Mouse (Mus musculus) megakaryocyte, embryonic 14.5 days (primary cell): Measurements from ENCODE around the gene Ryr1. TPM values are rescaled to one million over a fixed set of nuclear protein-coding genes. Genes with fewer than 3 reads are reported as not detected.

ENCODE experiments used
- H3K27me3 ChIP-seq: replicated peaks from 2 replicates; pipeline ENCODE3; 2012; ENCODE audit warnings: inconsistent platforms
- H3K36me3 ChIP-seq: replicated peaks from 2 replicates; pipeline ENCODE3; 2012; ENCODE audit warnings: low read length, inconsistent platforms, mixed read lengths
- H3K4me1 ChIP-seq: 2 replicates; pipeline ENCODE4 v1.6.1; 2012; ENCODE audit warnings: inconsistent platforms
- H3K4me3 ChIP-seq: replicated peaks from 2 replicates; pipeline ENCODE3; 2012; ENCODE audit warnings: moderate library complexity, mild to moderate bottlenecking, inconsistent platforms
- H3K9me3 ChIP-seq: 2 replicates; pipeline ENCODE4 v1.6.1; 2012; ENCODE audit warnings: inconsistent platforms
- FLI1 ChIP-seq: IDR thresholded peaks from 2 replicates; pipeline ENCODE4 v1.6.1; 2012; ENCODE audit warnings: low read length, inconsistent platforms, mixed read lengths
- GATA1 ChIP-seq: IDR thresholded peaks from 3 replicates; pipeline ENCODE4 v1.6.1; 2012; ENCODE audit warnings: mixed read lengths, low read length, inconsistent platforms, borderline replicate concordance
- polyA plus RNA-seq: library from polyadenylated mRNA; stranded (reverse); fragments of >175 nt; gene quantifications from 2 replicates; pipeline ENCODE4 v1.2.3, GENCODE M21; 2012; ENCODE audit warnings: low replicate concordance; ENCODE audit not compliant: insufficient read depth

The Ryr1 gene
- polyA plus RNA-seq, 1 experiment, result 0.12 TPM

DNA sequence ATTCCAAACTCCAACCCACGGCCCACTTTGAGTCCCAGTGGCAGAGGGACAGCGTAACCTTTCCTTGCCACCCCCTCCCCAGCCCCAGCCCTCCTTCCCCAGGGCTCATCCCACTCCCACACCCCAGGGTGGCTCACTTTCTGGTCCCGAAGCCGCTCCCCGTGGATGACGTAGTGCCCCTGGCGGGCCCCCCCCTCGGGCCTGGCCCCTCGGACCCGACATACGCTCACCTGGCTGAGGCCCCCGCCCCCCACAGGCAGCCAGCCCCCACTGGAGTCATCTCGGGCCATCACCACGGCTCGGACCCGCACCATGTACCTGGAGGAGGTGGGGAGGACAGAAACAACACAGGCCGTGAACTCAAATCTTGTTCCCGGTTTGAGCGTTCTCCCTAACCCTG lies 42.7 kb upstream of the Ryr1 start:
- Histone ChIP-seq H3K9me3 (no peaks in the 10 kb centered on the region), H3K4me1 (peaks cover 61% of the 10 kb centered on the region), H3K4me3 (no peak overlapping the region), H3K27me3 (peaks cover 2% of the 10 kb centered on the region), H3K36me3 (peaks cover 53% of the 10 kb centered on the region)
- no peak for TF ChIP-seq FLI1
- no peak for TF ChIP-seq GATA1

GRCm38 (mm10) chr7:29162750-29163525 lies 38.0 kb upstream of the Ryr1 start:
- peak overlapping the region; percentile 70 for H3K4me3 ChIP-seq
- peaks cover 71% of the 10 kb centered on the region for H3K36me3 ChIP-seq
- peaks cover 10% of the 10 kb centered on the region for H3K27me3 ChIP-seq
- TF ChIP-seq GATA1, result no peak
- TF ChIP-seq FLI1, result no peak
- peaks cover 25% of the 10 kb centered on the region for H3K4me1 ChIP-seq
- H3K9me3 ChIP-seq, result no peaks in the 10 kb centered on the region

GRCm38 (mm10) chr7:29162294-29162693 lies 37.3 kb upstream of the Ryr1 start:
- Histone ChIP-seq H3K9me3 (no peaks in the 10 kb centered on the region), H3K4me1 (peaks cover 19% of the 10 kb centered on the region), H3K27me3 (peaks cover 11% of the 10 kb centered on the region), H3K4me3 (no peak overlapping the region), H3K36me3 (peaks cover 72% of the 10 kb centered on the region)
- TF ChIP-seq GATA1 (no peak), FLI1 (no peak)

DNA sequence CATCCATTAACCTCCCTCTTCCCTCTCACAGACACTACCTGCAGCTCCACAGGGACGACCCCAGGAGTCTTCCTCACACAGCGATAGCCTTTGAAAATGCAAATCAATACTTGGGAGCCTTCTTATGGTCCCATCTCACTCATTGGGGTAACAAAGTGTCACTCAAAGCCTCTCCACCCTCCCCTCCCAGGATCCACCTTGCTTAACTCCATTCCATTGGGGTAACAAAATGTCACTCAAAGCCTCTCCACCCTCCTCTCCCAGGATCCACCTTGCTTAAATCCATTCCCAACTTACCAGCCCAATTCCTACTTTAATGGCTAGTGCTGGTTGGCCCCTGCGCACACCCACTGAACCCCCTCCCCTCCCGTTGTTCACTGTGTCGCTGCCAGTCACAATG lies 33.3 kb upstream of the Ryr1 start:
- H3K36me3 ChIP-seq, result peaks cover 58% of the 10 kb centered on the region
- peaks cover 5% of the 10 kb centered on the region; the same call in 1 of the 2 replicates for H3K9me3 ChIP-seq
- H3K27me3 ChIP-seq, result peaks cover 11% of the 10 kb centered on the region
- TF ChIP-seq GATA1 (no peak), FLI1 (no peak)
- H3K4me3 ChIP-seq, result no peak overlapping the region
- peaks cover 27% of the 10 kb centered on the region for H3K4me1 ChIP-seq

DNA sequence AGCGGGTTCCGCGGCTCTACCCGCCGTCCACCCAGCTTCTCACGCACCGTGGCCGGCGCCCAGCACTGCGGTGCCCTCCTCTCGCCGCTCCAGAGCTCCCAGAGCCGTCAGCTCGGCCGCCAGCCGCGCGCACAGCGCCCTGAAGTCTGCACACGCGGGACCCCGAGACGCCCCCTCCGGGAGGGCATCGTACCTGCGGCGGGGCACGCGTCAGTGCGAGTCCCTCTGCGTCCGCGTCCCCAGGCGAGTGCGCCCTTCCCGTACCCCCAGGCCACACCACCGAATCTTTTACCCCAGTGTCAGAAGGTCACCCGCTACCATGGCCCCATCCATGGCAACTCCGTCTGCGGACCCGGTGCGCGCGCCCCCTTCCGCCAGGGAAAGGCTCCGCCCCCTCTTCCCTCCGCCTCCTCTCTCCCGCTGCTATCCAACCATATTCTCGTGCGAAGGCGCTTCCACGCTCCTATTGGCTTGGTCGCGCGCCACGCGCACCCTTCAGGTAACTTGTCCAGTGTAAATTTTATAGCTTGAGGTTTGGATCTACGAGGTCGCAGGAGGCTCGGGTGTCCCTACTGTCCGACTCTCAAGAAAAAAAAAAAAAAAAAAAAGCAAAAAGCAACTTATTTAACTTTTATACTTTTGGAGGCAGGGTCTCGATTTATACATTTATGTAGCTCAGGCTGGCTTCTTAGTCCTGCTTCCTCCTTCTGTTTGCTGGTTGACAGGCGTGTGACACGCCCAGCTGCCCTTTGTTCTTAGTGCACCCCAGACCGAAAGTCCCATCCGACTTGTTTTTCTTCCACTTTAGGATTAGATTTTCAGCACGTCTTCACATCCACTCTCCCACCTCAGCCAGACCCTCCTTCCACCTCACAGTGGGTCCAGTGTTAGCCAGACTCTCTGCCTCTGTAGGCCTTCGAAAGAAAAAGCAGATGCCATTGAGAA lies 31.1 kb upstream of the Ryr1 start, which contains the start of gene Fam98c:
Gene Fam98c (minus strand): TSS at position 397 of the 945 bp plus-strand sequence.
- H3K4me3 ChIP-seq, result peak within 1 kb of the TSS; percentile 100
- TF ChIP-seq FLI1, result no peak
- H3K4me1 ChIP-seq, result peaks cover 29% of the 10 kb centered on the region
- H3K9me3 ChIP-seq, result peaks cover 5% of the 10 kb centered on the region; the same call in 1 of the 2 replicates
- H3K36me3 ChIP-seq, result peaks cover 53% of the 10 kb centered on the region
- peaks cover 8% of the 10 kb centered on the region for H3K27me3 ChIP-seq

DNA sequence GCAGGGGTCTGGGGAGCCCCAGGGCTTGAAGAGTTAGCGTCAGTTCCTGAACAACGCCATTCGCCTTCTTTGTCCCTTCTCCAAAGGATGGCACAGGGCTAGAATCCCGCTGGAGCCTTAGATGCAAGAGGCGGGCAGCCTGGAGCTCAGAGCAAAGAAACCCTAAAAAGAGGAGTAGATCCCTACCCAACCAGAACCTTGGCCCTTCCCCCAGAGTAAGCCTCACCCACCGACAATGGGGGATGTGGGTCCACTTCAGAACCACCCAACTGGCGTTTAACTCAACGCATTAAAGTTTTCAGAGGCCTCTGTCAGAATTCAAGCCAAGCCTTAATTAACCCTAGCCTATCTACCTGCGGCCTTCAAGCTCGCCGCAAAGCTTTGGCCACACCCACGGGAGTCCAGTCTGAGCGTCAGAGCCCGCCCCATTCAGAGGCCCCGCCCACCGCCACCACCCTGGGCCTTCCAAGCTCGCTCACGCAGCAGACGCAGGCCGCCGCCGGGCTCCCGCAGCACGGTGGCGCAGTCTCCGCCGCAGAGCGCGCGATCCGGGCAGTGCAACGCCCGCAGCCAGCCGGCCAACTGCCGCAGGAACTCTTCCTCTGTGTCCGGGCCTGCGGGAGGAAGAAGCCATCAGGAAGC lies 30.3 kb upstream of the Ryr1 start:
- Histone ChIP-seq H3K27me3 (peaks cover 8% of the 10 kb centered on the region), H3K4me1 (peaks cover 36% of the 10 kb centered on the region)
- TF ChIP-seq FLI1 (no peak), GATA1 (no peak)

DNA sequence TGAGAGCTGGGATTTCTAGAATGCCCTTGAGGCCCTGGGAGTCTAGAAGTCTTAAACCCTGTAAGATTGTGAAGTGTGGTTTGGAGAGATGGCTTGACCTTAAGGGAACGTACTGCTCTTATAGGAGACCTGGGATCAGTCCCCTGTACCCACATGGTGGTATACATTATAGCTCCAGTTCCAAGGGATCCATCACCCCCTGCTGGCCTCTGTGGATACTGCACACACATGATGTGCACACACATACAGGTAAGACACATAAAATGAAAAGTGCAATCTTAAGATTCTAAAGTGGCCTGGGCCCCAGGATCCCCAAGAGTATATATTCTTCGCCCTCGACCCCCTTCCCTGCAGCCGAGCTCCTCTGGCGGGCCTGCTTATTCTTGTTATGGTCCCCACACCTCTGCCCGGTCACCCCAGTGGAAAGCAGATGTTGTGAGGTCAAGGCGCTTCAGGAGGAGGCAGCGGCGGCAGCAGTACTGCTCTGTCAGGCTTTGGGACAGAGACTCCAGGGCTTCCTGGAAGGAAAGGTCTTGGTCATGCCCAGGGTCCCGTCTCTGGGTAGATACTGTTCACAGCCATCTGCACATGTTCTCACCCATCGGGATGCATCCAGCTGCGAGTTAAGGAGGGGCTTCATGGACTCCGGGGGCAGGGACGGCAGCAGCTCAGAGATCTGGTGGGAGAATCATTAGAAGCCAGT lies 29.2 kb upstream of the Ryr1 start:
- no peak overlapping the region for H3K4me3 ChIP-seq
- H3K4me1 ChIP-seq, result peaks cover 44% of the 10 kb centered on the region
- peaks cover 5% of the 10 kb centered on the region; the same call in 1 of the 2 replicates for H3K9me3 ChIP-seq
- peaks cover 40% of the 10 kb centered on the region for H3K36me3 ChIP-seq
- H3K27me3 ChIP-seq, result peaks cover 7% of the 10 kb centered on the region
- no peak for TF ChIP-seq FLI1
- TF ChIP-seq GATA1, result no peak

More for the DNA sequence above, 30.3 kb upstream of the Ryr1 start:
- H3K9me3 ChIP-seq, result peaks cover 5% of the 10 kb centered on the region; the same call in 1 of the 2 replicates
- peak overlapping the region; percentile 100 for H3K4me3 ChIP-seq
- H3K36me3 ChIP-seq, result peaks cover 45% of the 10 kb centered on the region

DNA sequence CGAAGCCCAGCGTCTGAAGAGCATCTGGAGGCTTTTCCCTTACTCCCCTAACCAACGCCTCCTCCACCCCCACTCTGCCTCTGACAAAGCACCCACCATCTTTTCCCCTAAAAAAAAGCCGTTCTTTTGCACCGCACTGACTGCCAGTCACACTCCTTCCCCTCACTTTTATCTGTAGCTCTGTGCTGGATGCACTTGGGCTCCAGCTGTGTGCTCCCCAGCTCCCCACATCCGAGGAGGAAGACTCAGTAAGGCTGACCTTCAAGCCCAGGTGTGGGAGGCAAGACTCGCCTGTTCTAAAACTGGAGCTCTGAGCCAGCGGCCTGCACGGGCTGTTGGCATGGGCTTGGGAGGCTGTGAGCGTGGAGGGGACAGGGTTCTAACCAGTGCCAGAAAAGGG lies 26.5 kb upstream of the Ryr1 start:
- no peak for TF ChIP-seq GATA1
- TF ChIP-seq FLI1, result no peak
- H3K4me3 ChIP-seq, result no peak overlapping the region
- peaks cover 35% of the 10 kb centered on the region for H3K36me3 ChIP-seq
- peaks cover 45% of the 10 kb centered on the region for H3K4me1 ChIP-seq
- peaks cover 5% of the 10 kb centered on the region; the same call in 1 of the 2 replicates for H3K9me3 ChIP-seq
- peaks cover 4% of the 10 kb centered on the region for H3K27me3 ChIP-seq

DNA sequence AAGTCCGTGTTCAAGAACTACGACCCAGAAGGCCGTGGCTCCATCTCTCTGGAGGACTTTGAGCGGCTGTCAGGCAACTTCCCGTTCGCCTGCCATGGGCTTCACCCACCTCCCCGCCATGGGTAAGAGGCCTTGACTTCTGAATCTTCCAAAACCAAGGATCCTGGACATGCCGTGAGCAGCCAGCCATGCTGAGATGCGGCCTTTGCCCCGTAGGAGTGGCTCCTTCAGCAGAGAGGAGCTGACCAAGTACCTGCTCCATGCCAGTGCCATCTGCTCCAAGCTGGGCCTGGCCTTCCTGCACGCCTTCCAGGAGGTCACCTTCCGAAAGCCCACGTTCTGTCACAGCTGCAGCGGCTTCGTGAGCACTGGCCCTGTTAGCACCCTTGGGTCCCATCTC lies 23.8 kb upstream of the Ryr1 start:
- Histone ChIP-seq H3K36me3 (peaks cover 22% of the 10 kb centered on the region), H3K9me3 (no peaks in the 10 kb centered on the region), H3K27me3 (peaks cover 4% of the 10 kb centered on the region), H3K4me3 (peak overlapping the region; percentile 8), H3K4me1 (peaks cover 56% of the 10 kb centered on the region)
- no peak for TF ChIP-seq GATA1
- no peak for TF ChIP-seq FLI1
